Mouse (Mus musculus) kidney, postnatal 0 days (tissue): Measurements from ENCODE around the gene Snap91. TPM values are rescaled to one million over a fixed set of nuclear protein-coding genes. Genes with fewer than 3 reads are reported as not detected.

Source experiments
- ATAC-seq: fragments of 200-750 bp; cut with Nextera tagmentation; replicated peaks from 2 replicates; pipeline ENCODE4 v1.8.0; 2017; ENCODE audit warnings: low read depth, moderate number of reproducible peaks, moderate TSS enrichment, moderate library complexity; ENCODE audit not compliant: low FRiP score
- DNase-seq: peaks from one replicate; pipeline ENCODE4 v3.0.0-alpha.2; 2016; ENCODE audit warnings: low spot score
- H3K27ac ChIP-seq: fragments of 300-500 bp; sonication (generic); 2 replicates; pipeline ENCODE4 v1.5.1; 2014; ENCODE audit warnings: mild to moderate bottlenecking
- H3K27me3 ChIP-seq: fragments of 300-500 bp; sonication (generic); 2 replicates; pipeline ENCODE4 v1.6.1; 2014; ENCODE audit warnings: low read length, mixed read lengths; ENCODE audit not compliant: insufficient read depth
- H3K36me3 ChIP-seq: fragments of 300-500 bp; sonication (generic); 2 replicates; pipeline ENCODE4 v1.6.1; 2014; ENCODE audit warnings: low read length, mixed read lengths; ENCODE audit not compliant: insufficient read depth
- H3K4me1 ChIP-seq: fragments of 300-500 bp; sonication (generic); replicated peaks from 2 replicates; pipeline ENCODE4 v1.6.1; 2014; ENCODE audit warnings: antibody characterized with exemption, low read length, mixed read lengths; ENCODE audit not compliant: insufficient read depth
- H3K4me2 ChIP-seq: fragments of 300-500 bp; sonication (generic); 2 replicates; pipeline ENCODE4 v1.6.1; 2014; ENCODE audit warnings: mild to moderate bottlenecking, low read length, moderate library complexity, mixed read lengths
- H3K4me3 ChIP-seq: fragments of 300-500 bp; sonication (generic); replicated peaks from 2 replicates; pipeline ENCODE4 v1.5.1; 2014; ENCODE audit warnings: low read depth, low read length
- H3K9ac ChIP-seq: fragments of 300-500 bp; sonication (generic); 2 replicates; pipeline ENCODE4 v1.6.1; 2014; ENCODE audit warnings: low read depth, low read length
- H3K9me3 ChIP-seq: fragments of 300-500 bp; sonication (generic); replicated peaks from 2 replicates; pipeline ENCODE4 v1.6.1; 2016; ENCODE audit warnings: low read length, inconsistent platforms, mixed read lengths
- CTCF ChIP-seq: IDR thresholded peaks from 2 replicates; pipeline ENCODE4 v1.5.1; 2016; ENCODE audit warnings: antibody characterized with exemption, low read depth, mild to moderate bottlenecking, moderate library complexity
- WGBS: fragments of 180-500 bp; shearing (Covaris S2); extraction: QIAGEN DNeasy Blood & Tissue Kit; methylation state at CpG from one replicate; pipeline ENCODE4 v1.1.7; 2014; 5-methylcytosine and 5-hydroxymethylcytosine counted together
- polyA plus RNA-seq: library from polyadenylated mRNA; unstranded; fragments of >200 nt; fragmentation: Nextera tagmentation; extraction: Ambion mirVana; gene quantifications from 2 replicates; pipeline ENCODE4 v1.2.1, GENCODE M21; 2015

The Snap91 gene
- polyA plus RNA-seq, 1 experiment from 2014 or later: 20.9 TPM

DNA sequence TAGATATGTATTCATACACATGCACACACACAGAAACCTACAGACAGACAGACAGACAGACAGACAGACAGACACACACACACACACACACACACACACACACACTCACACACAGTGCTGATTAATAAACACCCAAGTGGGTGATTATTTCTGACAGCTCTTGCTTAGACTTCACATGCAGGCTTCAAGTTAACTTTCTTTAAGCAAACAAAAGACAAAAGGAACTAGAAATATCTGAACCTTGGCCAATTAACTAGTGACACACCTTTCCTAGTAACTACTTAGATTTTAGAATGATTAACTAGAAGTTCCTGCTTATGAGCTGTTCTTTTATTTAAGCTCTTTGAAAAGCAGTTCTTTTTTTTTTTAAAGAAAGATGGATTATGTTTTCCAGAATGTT, 146.1 kb downstream of the Snap91 start:
- no peaks in the 10 kb centered on the region for H3K36me3 ChIP-seq
- no peaks in the 10 kb centered on the region for H3K4me1 ChIP-seq
- H3K27ac ChIP-seq: no peak overlapping the region
- no peak for TF ChIP-seq CTCF
- H3K4me3 ChIP-seq: no peak overlapping the region
- no peak overlapping the region for H3K4me2 ChIP-seq
- ATAC-seq (no peak), DNase-seq (no peak)
- no peaks in the 10 kb centered on the region for H3K9me3 ChIP-seq
- no peak overlapping the region for H3K9ac ChIP-seq
- H3K27me3 ChIP-seq: no peaks in the 10 kb centered on the region

DNA sequence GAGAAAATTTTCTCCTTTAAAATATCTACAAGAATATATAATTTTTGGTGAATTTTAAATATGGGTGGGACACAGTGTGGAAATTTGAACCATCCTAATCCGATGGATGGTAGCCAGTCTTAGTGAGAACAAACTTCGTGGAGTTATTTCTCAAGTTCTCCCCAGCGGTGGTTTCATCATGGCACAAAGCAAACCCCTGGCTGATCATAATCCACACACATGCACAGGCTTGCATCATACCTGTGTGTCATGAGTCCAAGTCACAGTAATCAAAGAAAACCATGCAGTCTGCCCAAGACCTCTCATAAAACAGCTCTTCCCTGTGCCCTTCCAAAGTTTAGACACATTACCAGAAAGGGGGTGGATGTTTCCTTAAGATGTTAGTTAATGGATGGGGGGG, 150.6 kb downstream of the Snap91 start:
- WGBS: 92% methylated on average over 3 of the region's 3 CpGs
- ATAC-seq (no peak), DNase-seq (no peak)
- Histone ChIP-seq H3K27ac (no peak overlapping the region), H3K9ac (no peak overlapping the region), H3K4me2 (no peak overlapping the region), H3K9me3 (no peaks in the 10 kb centered on the region), H3K27me3 (no peaks in the 10 kb centered on the region), H3K4me1 (no peaks in the 10 kb centered on the region), H3K4me3 (no peak overlapping the region), H3K36me3 (no peaks in the 10 kb centered on the region)
- no peak for TF ChIP-seq CTCF

DNA sequence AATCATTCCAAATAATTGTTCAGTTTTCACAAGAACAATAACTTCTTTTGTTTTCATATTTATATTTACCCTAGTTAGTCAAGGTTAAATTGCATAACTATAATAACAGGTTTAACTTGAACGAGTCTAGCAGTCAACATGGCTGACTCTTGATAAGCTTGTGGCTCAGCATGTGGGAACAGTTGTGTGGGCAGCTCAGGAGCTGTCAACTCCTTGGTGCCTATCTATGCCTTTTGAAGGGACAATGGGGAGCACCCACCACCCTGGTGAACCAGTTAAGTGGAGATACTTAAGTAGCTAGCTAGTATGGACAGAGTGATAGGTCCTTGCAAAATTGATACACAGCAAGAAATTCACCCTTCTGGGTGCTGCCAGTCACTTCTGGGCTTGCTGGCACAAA, 151.4 kb downstream of the Snap91 start:
- TF ChIP-seq CTCF: no peak
- Histone ChIP-seq H3K4me2 (no peak overlapping the region), H3K4me1 (no peaks in the 10 kb centered on the region), H3K27me3 (no peaks in the 10 kb centered on the region), H3K4me3 (no peak overlapping the region), H3K36me3 (no peaks in the 10 kb centered on the region), H3K9me3 (no peaks in the 10 kb centered on the region), H3K9ac (no peak overlapping the region), H3K27ac (no peak overlapping the region)
- ATAC-seq (no peak), DNase-seq (no peak)
- WGBS: 72% methylated on average over 1 of the region's 1 CpGs

DNA sequence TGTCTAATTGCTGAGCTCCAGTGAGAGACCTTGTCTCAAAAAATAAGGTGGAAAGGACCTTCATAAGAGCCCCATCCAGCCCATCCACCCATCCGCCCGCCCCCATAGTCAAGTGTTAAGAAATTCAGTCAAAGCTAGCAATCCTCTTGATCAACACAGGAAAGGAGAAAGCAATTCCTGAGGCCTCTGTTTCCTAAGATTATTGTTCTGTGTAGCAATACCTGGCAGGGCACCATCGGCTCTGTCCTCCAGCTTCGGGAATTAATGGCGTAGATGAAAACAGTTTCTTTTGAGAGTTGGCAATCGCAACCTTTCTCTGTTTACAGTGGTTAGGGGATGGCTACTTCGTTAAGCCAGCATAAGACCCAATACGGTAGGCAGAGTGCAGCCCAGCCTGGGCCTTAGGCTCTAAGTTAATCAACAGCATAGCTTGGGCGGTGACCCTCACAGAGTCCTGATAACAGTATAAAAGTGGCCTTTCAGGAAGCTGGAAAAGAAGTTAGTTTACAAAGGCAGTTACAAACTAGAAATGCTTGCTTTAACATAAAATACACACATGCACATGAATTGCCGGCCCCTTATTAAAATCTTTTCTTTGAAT, 152.1 kb downstream of the Snap91 start:
- H3K9me3 ChIP-seq: no peaks in the 10 kb centered on the region
- whole genome bisulfite sequencing: 72% methylated on average over 10 of the region's 10 CpGs
- H3K27ac ChIP-seq: no peak overlapping the region; the same call in 1 of the 2 replicates
- H3K4me1 ChIP-seq: no peaks in the 10 kb centered on the region
- H3K27me3 ChIP-seq: no peaks in the 10 kb centered on the region
- H3K4me2 ChIP-seq: no peak overlapping the region
- H3K36me3 ChIP-seq: no peaks in the 10 kb centered on the region
- no peak overlapping the region for H3K9ac ChIP-seq
- DNase-seq (no peak), ATAC-seq (no peak)
- H3K4me3 ChIP-seq: no peak overlapping the region
- no peak for TF ChIP-seq CTCF

DNA sequence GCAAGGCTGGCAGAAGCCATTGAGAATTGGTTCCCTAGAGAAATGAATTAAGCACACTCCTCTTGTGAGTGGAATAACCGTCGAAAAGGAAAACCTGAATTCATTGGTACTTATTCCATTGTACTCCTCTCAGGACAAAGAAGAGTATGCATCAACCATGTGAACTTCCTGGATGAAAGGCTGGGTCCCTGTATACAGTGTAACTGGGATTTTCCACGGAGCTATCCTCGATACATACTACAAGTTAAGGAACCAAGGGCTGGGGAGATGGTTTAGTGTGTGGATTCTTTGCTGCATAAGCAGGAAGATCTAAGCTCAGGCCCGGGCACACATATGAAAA, 154.1 kb downstream of the Snap91 start:
- Histone ChIP-seq H3K4me2 (no peak overlapping the region), H3K4me1 (no peaks in the 10 kb centered on the region), H3K36me3 (no peaks in the 10 kb centered on the region), H3K27me3 (no peaks in the 10 kb centered on the region), H3K9ac (no peak overlapping the region), H3K27ac (no peak overlapping the region), H3K4me3 (no peak overlapping the region), H3K9me3 (no peaks in the 10 kb centered on the region)
- 90% methylated on average over 5 of the region's 5 CpGs for WGBS
- DNase-seq (no peak), ATAC-seq (no peak)
- TF ChIP-seq CTCF: no peak

DNA sequence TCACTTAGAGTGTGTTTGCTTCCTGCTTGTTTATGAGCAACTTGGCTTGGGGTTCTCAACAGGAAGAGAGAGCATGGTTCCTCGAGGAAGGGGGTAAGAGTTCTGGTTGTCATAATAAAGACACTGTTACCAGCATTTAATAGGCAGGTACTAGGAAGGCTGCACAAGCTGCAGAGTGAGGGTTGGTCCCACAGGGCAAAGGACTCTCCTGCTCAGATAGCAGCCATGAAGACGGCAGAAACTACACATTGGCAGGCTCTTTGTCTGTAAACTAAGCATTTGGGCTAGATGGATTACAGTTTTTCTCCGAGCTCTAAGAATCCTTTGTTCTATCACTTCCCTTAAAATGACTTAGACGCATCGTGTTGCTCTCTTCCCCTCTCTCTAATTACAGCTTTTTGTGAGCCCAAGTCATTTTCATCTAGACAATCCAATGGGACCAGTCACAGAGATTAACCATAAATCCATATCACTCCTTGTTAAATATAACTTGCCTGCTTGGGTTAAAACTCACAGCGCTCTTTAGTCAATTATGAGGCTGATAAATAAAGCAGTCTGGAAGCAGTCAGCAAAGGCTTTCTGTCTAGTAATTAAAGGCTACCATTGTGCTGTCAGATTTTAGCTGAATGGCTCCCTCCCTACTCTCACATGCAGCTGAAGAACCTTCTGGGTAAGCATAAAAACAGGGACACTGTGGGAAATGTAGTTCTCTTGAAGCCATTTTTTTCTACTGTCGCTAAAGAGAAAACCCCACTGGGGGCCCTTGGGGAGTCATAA, 154.7 kb downstream of the Snap91 start:
- WGBS: 63% methylated on average over 7 of the region's 7 CpGs
- H3K27me3 ChIP-seq: no peaks in the 10 kb centered on the region
- no peak overlapping the region for H3K27ac ChIP-seq
- H3K4me2 ChIP-seq: no peak overlapping the region
- no peaks in the 10 kb centered on the region for H3K36me3 ChIP-seq
- no peaks in the 10 kb centered on the region for H3K4me1 ChIP-seq
- no peak overlapping the region for H3K9ac ChIP-seq
- no peak overlapping the region for H3K4me3 ChIP-seq
- no peak for ATAC-seq
- DNase-seq: no peak
- H3K9me3 ChIP-seq: no peaks in the 10 kb centered on the region
- no peak for TF ChIP-seq CTCF
